Mouse (Mus musculus) E14TG2a.4 (cell line): ENCODE data around the gene Lrfn4.

ENCODE experiments used
- CTCF ChIP-seq: conservative IDR thresholded peaks from 2 replicates; pipeline ENCODE4 v1.5.1; 2014; ENCODE audit warnings: low read length
- NANOG ChIP-seq: IDR thresholded peaks from 2 replicates; pipeline ENCODE4 v1.6.1; 2014; ENCODE audit warnings: borderline replicate concordance, low read length, mixed read lengths

GRCm38 (mm10) chr19:4625179-4625828 is 9.8 kb upstream of the Lrfn4 start, which contains the start of gene Rce1:
- TF ChIP-seq CTCF (no peak), NANOG (no peak)
